Mouse (Mus musculus): Measurements from ENCODE around the gene Ckap5. TPM values are rescaled to one million over a fixed set of nuclear protein-coding genes. Genes with fewer than 3 reads are reported as not detected.
"Not testable (repeated sequence)": the region's sequence is repeated elsewhere in the genome, so short reads cannot be mapped to it uniquely, and the experiment has no call there.

Ckap5 gene
- 100 to 1,000 TPM; 110 to 118 TPM for total RNA-seq (2021)
- long read RNA-seq, full-length matches to known transcripts = 101 of 198 reads
- long read RNA-seq, partial matches to known transcripts = 76 of 198 reads
- long read RNA-seq, other reads (novel, unspliced or antisense) = 21 of 198 reads

DNA sequence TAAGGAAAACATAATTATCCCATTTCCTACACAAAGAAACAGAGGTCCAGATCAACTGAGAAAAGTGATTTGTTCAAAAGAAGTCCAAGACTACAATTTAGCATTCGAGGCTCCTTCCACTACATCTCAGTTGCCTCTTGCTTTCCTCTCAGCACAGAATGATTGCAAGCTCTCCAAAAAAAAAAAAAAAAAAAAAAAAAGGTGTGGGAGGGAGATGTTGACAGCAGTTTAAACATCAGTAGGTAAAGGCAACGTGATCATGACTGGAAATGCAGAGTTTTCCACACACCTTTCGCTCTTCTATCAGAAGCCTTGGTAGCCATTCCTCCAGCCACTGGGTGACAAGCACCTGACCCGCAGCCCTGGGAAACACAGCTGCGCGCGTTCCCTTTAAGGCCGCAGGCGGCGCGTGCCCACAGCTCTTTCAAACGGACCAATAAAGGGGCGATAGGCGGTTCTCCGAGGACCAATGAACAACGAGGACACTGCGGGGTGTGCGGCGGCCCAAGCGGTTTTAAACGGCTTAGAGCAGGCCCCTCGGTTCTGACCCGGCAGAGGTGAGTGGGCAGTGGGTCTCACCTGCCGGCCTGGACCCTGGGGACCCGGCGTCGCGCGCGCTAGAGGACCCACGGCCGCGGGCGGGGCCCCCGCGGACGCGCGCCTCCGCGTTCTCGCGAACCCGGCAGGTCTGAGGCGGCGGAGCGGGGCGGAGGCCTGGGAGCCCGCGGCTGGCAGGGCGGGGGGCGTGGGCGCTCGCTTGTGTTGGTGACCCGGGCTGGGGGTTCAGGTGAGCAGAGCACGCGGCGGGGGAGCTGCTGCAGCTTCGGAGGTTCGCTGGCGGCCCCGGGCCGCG lies at the start of gene Ckap5:
Gene Ckap5 (plus strand): TSS at position 469 of the 853 bp plus-strand sequence.
- DNase-seq (ENCODE audit: low spot score in 2 of 2) = peak; percentile 92 to 96

GRCm38 (mm10) chr2:91476841-91477240 lies 49.7 kb upstream of the Ckap5 start:
- DNase-seq (ENCODE audit: low spot score in 2 of 2) = no peak

DNA sequence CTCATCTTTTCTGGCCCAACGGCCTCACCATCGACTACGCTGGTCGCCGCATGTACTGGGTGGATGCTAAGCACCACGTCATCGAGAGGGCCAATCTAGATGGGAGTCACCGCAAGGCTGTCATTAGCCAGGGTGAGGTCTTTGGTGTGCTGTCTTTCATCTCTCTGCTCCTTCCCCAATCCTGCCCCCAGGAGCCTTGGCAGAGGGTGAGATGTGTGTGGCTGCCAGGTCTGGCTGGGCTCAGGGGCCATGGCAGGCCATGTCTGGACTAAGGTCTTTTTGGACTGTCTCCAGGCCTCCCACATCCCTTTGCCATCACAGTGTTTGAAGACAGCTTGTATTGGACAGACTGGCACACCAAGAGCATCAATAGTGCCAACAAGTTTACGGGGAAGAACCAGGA lies 46.2 kb upstream of the Ckap5 start:
- no peak for DNase-seq (ENCODE audit: low spot score in 2 of 2)

GRCm38 (mm10) chr2:91480805-91481514 lies 45.6 kb upstream of the Ckap5 start:
- peak in 1 of 2 experiments; percentile 86 for DNase-seq (ENCODE audit: low spot score in 2 of 2)

GRCm38 (mm10) chr2:91484698-91485097 lies 41.9 kb upstream of the Ckap5 start:
- DNase-seq (ENCODE audit: low spot score in 2 of 2) = no peak

- DNase-seq (ENCODE audit: low spot score in 2 of 2) = no peak
Observed at GRCm38 (mm10) chr2:91485256-91485655, 41.3 kb upstream of the Ckap5 start.

DNA sequence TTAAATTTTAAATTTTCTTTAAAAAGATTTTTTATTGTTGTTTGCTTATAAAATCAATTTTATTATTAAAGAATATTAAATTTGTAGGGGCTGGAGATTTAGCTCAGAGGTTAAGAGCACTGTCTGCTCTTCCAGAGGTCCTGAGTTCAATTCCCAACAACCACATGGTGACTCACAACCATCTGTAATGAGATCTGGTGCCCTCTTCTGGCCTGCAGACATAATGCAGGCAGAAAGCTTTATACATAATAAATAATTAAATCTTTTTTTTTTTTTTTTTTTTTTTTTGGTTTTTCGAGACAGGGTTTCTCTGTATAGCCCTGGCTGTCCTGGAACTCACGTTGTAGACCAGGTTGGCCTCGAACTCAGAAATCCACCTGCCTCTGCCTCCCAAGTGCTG lies 39.3 kb upstream of the Ckap5 start:
- peak in 1 of 2 experiments; percentile 44 for DNase-seq (ENCODE audit: low spot score in 2 of 2)

GRCm38 (mm10) chr2:91492071-91492635 lies 34.4 kb upstream of the Ckap5 start:
- DNase-seq (ENCODE audit: low spot score in 2 of 2) = no peak

DNA sequence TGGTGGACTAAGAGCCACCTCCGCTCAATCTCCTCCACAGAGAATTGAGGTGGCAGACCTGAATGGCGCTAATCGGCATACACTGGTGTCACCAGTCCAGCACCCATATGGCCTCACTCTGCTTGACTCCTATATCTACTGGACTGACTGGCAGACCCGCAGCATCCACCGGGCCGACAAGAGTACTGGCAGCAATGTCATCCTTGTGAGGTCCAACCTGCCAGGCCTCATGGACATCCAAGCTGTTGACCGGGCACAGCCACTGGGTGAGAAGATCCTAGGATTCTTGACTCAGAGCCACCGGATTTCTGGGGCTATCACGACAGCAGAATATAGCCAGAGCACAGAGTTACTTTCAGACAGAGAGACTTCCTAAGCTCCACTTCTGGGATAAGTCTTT lies 32.6 kb upstream of the Ckap5 start:
- no peak for DNase-seq (ENCODE audit: low spot score in 2 of 2)

GRCm38 (mm10) chr2:91498093-91498719 lies 28.4 kb upstream of the Ckap5 start:
- no peak for DNase-seq (ENCODE audit: low spot score in 2 of 2)

DNA sequence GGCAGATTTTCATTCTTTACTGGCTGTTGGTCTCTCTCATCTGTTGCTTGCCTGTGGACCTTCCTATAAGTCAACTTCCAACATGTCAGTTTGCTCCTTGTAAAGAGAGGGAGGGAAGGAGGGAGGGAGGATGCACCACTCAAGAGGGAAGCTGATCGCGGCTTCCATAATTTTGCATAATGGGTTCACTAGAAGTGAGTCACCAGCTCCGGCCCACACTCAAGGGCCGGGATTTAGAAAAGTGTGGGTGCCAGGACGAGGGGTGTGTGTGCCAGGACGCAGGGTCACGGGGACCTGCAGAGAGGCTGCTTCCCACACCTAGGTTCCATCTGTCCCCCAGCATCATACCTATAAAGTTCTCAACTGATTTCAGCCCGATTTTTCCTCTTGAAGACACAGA lies 18.5 kb upstream of the Ckap5 start:
- DNase-seq (ENCODE audit: low spot score in 2 of 2) = no peak

GRCm38 (mm10) chr2:91517186-91517585 lies 9.4 kb upstream of the Ckap5 start:
- DNase-seq (ENCODE audit: low spot score in 2 of 2) = peak in 1 of 2 experiments; percentile 54

- peak; percentile 16 to 34 for DNase-seq (ENCODE audit: low spot score in 2 of 2)
Observed at GRCm38 (mm10) chr2:91527147-91527486, 555 bp downstream of the Ckap5 start.

DNA sequence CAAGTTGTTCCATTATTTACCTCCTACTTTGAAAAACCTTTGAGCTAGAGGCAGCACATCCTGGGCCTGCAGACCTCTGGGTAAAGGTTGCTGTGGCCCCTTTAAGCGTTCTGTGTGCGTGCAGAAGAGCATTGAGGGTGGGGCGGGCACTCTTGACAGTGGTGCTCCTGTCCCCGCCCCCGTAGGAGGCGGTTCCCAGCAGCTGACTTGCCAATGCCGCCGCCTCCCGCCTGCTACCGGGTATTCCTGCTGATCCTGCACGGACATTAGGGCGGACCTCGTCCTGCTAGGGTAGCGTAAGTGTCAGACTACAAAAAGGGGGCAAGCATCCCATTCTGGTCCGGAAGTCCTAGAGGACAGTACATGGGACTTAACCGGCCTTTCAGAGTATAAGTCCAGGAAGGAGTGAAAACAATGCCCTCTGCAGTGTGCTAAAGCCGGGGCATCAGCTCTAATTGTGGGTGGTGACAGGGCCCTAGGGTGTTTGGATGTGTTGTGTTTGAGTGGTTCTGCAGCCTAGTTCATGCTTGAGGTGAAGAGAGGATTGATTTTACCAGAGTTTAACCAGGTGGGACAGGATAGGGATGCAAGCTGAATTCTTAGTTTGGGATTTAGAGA lies 11.1 kb downstream of the Ckap5 start:
- peak; percentile 49 to 72 for DNase-seq (ENCODE audit: low spot score in 2 of 2)

DNA sequence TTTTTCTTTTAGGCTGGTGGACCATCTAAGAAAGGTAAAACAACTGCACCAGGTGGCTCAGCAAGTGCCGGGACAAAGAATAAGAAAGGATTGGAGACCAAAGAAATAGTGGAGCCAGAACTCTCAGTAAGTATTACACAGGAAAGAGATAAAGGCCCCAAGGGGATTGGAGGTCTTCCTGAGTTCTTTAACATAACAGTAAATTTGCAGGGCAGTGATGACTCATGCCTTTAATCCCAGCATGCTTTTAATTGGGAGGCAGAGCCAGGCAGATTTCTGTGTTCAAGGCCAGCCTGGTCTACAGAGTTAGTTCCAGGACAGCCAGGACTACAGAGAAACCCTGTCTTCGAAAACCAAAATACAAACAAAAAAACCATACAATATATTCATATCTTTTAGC lies 41.6 kb downstream of the Ckap5 start:
- DNase-seq (ENCODE audit: low spot score in 2 of 2) = no peak

DNA sequence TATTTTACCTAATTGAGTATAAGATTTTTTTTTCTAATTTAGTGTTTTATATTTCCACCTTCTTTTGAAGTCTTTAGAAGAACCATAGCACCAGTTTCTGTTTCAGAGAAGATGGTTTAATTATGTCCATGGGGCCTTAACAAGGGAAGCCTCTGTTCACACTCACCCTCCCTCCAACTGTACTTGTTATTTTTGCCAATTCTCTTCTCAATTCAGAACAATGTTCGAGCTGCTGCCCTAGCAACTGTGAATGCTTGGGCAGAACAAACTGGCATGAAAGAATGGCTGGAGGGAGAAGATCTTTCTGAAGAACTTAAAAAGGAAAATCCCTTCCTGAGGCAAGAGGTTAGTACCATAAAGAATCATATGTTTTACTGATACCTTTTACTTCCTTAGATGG lies 54.3 kb downstream of the Ckap5 start:
- peak; percentile 7 to 56 for DNase-seq (ENCODE audit: low spot score in 2 of 2)

- DNase-seq (ENCODE audit: low spot score in 2 of 2) = no peak
Observed at GRCm38 (mm10) chr2:91586242-91586641, 59.7 kb downstream of the Ckap5 start.

- peak in 1 of 2 experiments; percentile 48 for DNase-seq (ENCODE audit: low spot score in 2 of 2)
Observed at GRCm38 (mm10) chr2:91600475-91600874, 73.9 kb downstream of the Ckap5 start.

- no peak for DNase-seq (ENCODE audit: low spot score in 2 of 2)
Observed at GRCm38 (mm10) chr2:91602389-91602788, 75.8 kb downstream of the Ckap5 start.

DNA sequence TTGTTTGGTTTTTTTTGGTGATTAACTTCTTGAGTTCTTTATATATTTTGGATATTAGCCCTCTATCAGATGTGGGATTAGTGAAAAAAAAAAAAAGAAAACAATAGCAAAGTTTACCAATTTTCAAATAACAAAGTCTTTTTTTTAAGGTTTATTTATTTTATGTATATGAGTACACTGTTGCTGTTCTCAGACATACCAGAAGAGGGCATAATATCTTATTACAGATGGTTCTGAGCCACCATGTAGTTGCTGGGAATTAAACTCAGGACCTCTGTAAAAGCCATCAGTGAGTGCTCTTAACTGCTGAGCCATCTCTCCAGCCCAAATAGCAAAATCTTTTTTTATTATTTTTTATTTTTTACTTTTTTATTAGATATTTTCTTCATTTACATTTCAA lies 82.8 kb downstream of the Ckap5 start:
- not testable (repeated sequence) for DNase-seq (ENCODE audit: low spot score in 2 of 2)

GRCm38 (mm10) chr2:91622356-91622755 lies 95.8 kb downstream of the Ckap5 start:
- DNase-seq (ENCODE audit: low spot score in 2 of 2) = no peak

Data from layer of hippocampus, adult 18-20 months (tissue).